Mouse (Mus musculus) kidney, postnatal 0 days (tissue): Measurements from ENCODE around the gene Rab3d. TPM values are rescaled to one million over a fixed set of nuclear protein-coding genes. Genes with fewer than 3 reads are reported as not detected.
A peak's percentile ranks its signal among the peaks of the same experiment; 100 is the strongest.

Experiments
- ATAC-seq: fragments of 200-750 bp; cut with Nextera tagmentation; replicated peaks from 2 replicates; pipeline ENCODE4 v1.8.0; 2017; ENCODE audit warnings: low read depth, moderate number of reproducible peaks, moderate TSS enrichment, moderate library complexity; ENCODE audit not compliant: low FRiP score
- DNase-seq: peaks from one replicate; pipeline ENCODE4 v3.0.0-alpha.2; 2016; ENCODE audit warnings: low spot score
- H3K27ac ChIP-seq: fragments of 300-500 bp; sonication (generic); 2 replicates; pipeline ENCODE4 v1.5.1; 2014; ENCODE audit warnings: mild to moderate bottlenecking
- H3K27me3 ChIP-seq: fragments of 300-500 bp; sonication (generic); 2 replicates; pipeline ENCODE4 v1.6.1; 2014; ENCODE audit warnings: low read length, mixed read lengths; ENCODE audit not compliant: insufficient read depth
- H3K36me3 ChIP-seq: fragments of 300-500 bp; sonication (generic); 2 replicates; pipeline ENCODE4 v1.6.1; 2014; ENCODE audit warnings: low read length, mixed read lengths; ENCODE audit not compliant: insufficient read depth
- H3K4me1 ChIP-seq: fragments of 300-500 bp; sonication (generic); replicated peaks from 2 replicates; pipeline ENCODE4 v1.6.1; 2014; ENCODE audit warnings: antibody characterized with exemption, low read length, mixed read lengths; ENCODE audit not compliant: insufficient read depth
- H3K4me2 ChIP-seq: fragments of 300-500 bp; sonication (generic); 2 replicates; pipeline ENCODE4 v1.6.1; 2014; ENCODE audit warnings: mild to moderate bottlenecking, low read length, moderate library complexity, mixed read lengths
- H3K4me3 ChIP-seq: fragments of 300-500 bp; sonication (generic); replicated peaks from 2 replicates; pipeline ENCODE4 v1.5.1; 2014; ENCODE audit warnings: low read depth, low read length
- H3K9ac ChIP-seq: fragments of 300-500 bp; sonication (generic); 2 replicates; pipeline ENCODE4 v1.6.1; 2014; ENCODE audit warnings: low read depth, low read length
- H3K9me3 ChIP-seq: fragments of 300-500 bp; sonication (generic); replicated peaks from 2 replicates; pipeline ENCODE4 v1.6.1; 2016; ENCODE audit warnings: low read length, inconsistent platforms, mixed read lengths
- CTCF ChIP-seq: IDR thresholded peaks from 2 replicates; pipeline ENCODE4 v1.5.1; 2016; ENCODE audit warnings: antibody characterized with exemption, low read depth, mild to moderate bottlenecking, moderate library complexity
- WGBS: fragments of 180-500 bp; shearing (Covaris S2); extraction: QIAGEN DNeasy Blood & Tissue Kit; methylation state at CpG from one replicate; pipeline ENCODE4 v1.1.7; 2014; 5-methylcytosine and 5-hydroxymethylcytosine counted together
- polyA plus RNA-seq: library from polyadenylated mRNA; unstranded; fragments of >200 nt; fragmentation: Nextera tagmentation; extraction: Ambion mirVana; gene quantifications from 2 replicates; pipeline ENCODE4 v1.2.1, GENCODE M21; 2015

Gene Rab3d
- polyA plus RNA-seq, 1 experiment from 2014 or later: 12.0 TPM

- no peaks in the 10 kb centered on the region; the same call in 1 of the 2 replicates for H3K9me3 ChIP-seq
- no peak for ATAC-seq
- H3K4me3 ChIP-seq: no peak overlapping the region
- TF ChIP-seq CTCF: no peak
- H3K4me2 ChIP-seq: no peak overlapping the region
- DNase-seq: no peak
- no peaks in the 10 kb centered on the region for H3K27me3 ChIP-seq
- H3K36me3 ChIP-seq: no peaks in the 10 kb centered on the region
- 86% methylated on average over 2 of the region's 2 CpGs for WGBS
- H3K9ac ChIP-seq: no peak overlapping the region
- H3K27ac ChIP-seq: peak overlapping the region; percentile 79
- H3K4me1 ChIP-seq: no peaks in the 10 kb centered on the region
Observed at GRCm38 (mm10) chr9:21857501-21857900, 60.5 kb downstream of the Rab3d start.

Other genes with a start within 250 kb of the Rab3d start
- 16.9 and 19.6 TPM in 2 replicates for gene Ldlr, start 194.7 kb downstream of the Rab3d start, polyA plus RNA-seq
- gene Spc24, start 157.9 kb downstream of the Rab3d start, polyA plus RNA-seq: 55.1 and 61.1 TPM in 2 replicates
- 10.1 and 10.3 TPM in 2 replicates for gene Kank2, start 119.4 kb downstream of the Rab3d start, polyA plus RNA-seq
- gene Angptl8, start 82.7 kb downstream of the Rab3d start, polyA plus RNA-seq: 5.6 and 6.1 TPM in 2 replicates
- 28.3 and 28.7 TPM in 2 replicates for gene Dock6, start 65.6 kb downstream of the Rab3d start, polyA plus RNA-seq
- gene Ccdc159, start 9.3 kb upstream of the Rab3d start, polyA plus RNA-seq: 1.8 and 2.0 TPM in 2 replicates
- gene Tmem205, start 9.4 kb upstream of the Rab3d start, polyA plus RNA-seq: 82.9 and 83.7 TPM in 2 replicates
- gene Plppr2, start 18.8 kb upstream of the Rab3d start, polyA plus RNA-seq: 4.3 and 4.8 TPM in 2 replicates
- 7.5 and 8.1 TPM in 2 replicates for gene Swsap1, start 37.6 kb upstream of the Rab3d start, polyA plus RNA-seq
- 16.1 and 17.2 TPM in 2 replicates for gene Epor, start 45.3 kb upstream of the Rab3d start, polyA plus RNA-seq
- 26.8 and 29.2 TPM in 2 replicates for gene Rgl3, start 71.3 kb upstream of the Rab3d start, polyA plus RNA-seq
- 1.2 and 1.4 TPM in 2 replicates for gene Ccdc151, start 84.4 kb upstream of the Rab3d start, polyA plus RNA-seq
- gene Prkcsh, start 84.6 kb upstream of the Rab3d start, polyA plus RNA-seq: 79.6 and 92.8 TPM in 2 replicates
- 0.05 and 0.12 TPM in 2 replicates for gene Elavl3, start 133.8 kb upstream of the Rab3d start, polyA plus RNA-seq
- gene Gm49318, start 153.1 kb upstream of the Rab3d start, polyA plus RNA-seq: not detected in 2 replicates
- gene Zfp653, start 153.2 kb upstream of the Rab3d start, polyA plus RNA-seq: 8.3 and 8.9 TPM in 2 replicates
- gene Ecsit, start 167.2 kb upstream of the Rab3d start, polyA plus RNA-seq: 56.2 and 61.3 TPM in 2 replicates
- 27.9 and 30.8 TPM in 2 replicates for gene Cnn1, start 181.0 kb upstream of the Rab3d start, polyA plus RNA-seq
- 160 and 172 TPM in 2 replicates for gene Elof1, start 199.0 kb upstream of the Rab3d start, polyA plus RNA-seq
- 6.2 and 6.3 TPM in 2 replicates for gene Acp5, start 217.5 kb upstream of the Rab3d start, polyA plus RNA-seq
- 102 and 111 TPM in 2 replicates for gene Pigyl, start 238.7 kb upstream of the Rab3d start, polyA plus RNA-seq